Mouse (Mus musculus) brain, adult 2 months (tissue): ENCODE data around the gene Naxe.

ENCODE experiments used
- DNase-seq: peaks from one replicate; pipeline ENCODE4 v3.0.0; 2011; ENCODE audit warnings: low read depth, low spot score

The Naxe gene

GRCm38 (mm10) chr3:88068386-88068785 lies 10.1 kb upstream of the Naxe start:
- no peak for DNase-seq

- no peak for DNase-seq
Observed at GRCm38 (mm10) chr3:88057030-88057429, 1.3 kb downstream of the Naxe start.

GRCm38 (mm10) chr3:88049532-88049931 lies 8.8 kb downstream of the Naxe start:
- no peak for DNase-seq

GRCm38 (mm10) chr3:88042661-88043421 lies 15.5 kb downstream of the Naxe start, which contains the start of gene Gpatch4:
TSS of gene Gpatch4 (plus strand) at chr3:88043108.
- peak; percentile 99 for DNase-seq

- no peak for DNase-seq
Observed at GRCm38 (mm10) chr3:88035561-88036293, 22.6 kb downstream of the Naxe start.

- DNase-seq = no peak
Observed at GRCm38 (mm10) chr3:88033506-88033905, 24.8 kb downstream of the Naxe start.

- DNase-seq = peak; percentile 89
Observed at GRCm38 (mm10) chr3:88030608-88031395, 27.5 kb downstream of the Naxe start.

- DNase-seq = peak; percentile 93
Observed at GRCm38 (mm10) chr3:88027434-88028186, 30.7 kb downstream of the Naxe start, which contains the start of gene Hapln2. TSS of gene Hapln2 (minus strand) at chr3:88027583.

- DNase-seq = no peak
Observed at GRCm38 (mm10) chr3:88026823-88027222, 31.5 kb downstream of the Naxe start.

GRCm38 (mm10) chr3:88023192-88024074 lies 34.9 kb downstream of the Naxe start:
- DNase-seq = no peak

GRCm38 (mm10) chr3:88022322-88023191 lies 35.7 kb downstream of the Naxe start:
- peak; percentile 94 for DNase-seq

GRCm38 (mm10) chr3:88010634-88011265 lies 47.5 kb downstream of the Naxe start:
- DNase-seq = no peak
